Mouse (Mus musculus) neural tube, postnatal 0 days (tissue): Measurements from ENCODE around the gene E4f1. TPM values are rescaled to one million over a fixed set of nuclear protein-coding genes. Genes with fewer than 3 reads are reported as not detected.

Source experiments
- polyA plus RNA-seq: library from polyadenylated mRNA; unstranded; fragments of >200 nt; fragmentation: Nextera tagmentation; extraction: Ambion mirVana; gene quantifications from 2 replicates; pipeline ENCODE4 v1.2.1, GENCODE M21; 2015

Gene E4f1
- polyA plus RNA-seq = 33.1 and 43.4 TPM in 2 replicates

GRCm38 (mm10) chr17:24469910-24470602, at the start of gene E4f1, which contains the start of gene Pgp:
Gene E4f1 (minus strand): TSS chr17:24470313.
Gene Pgp (plus strand): TSS chr17:24470392.

GRCm38 (mm10) chr17:24488186-24488661, 18.1 kb upstream of the E4f1 start, which contains the start of gene Caskin1:
Gene Caskin1 (plus strand): TSS chr17:24488601.

GRCm38 (mm10) chr17:24478663-24479380, 8.7 kb upstream of the E4f1 start, which contains the start of gene Mlst8:
Gene Mlst8 (minus strand): TSS chr17:24479078.

GRCm38 (mm10) chr17:24473612-24474275, 3.6 kb upstream of the E4f1 start, which contains the start of gene Bricd5:
Gene Bricd5 (plus strand): TSS chr17:24473884.

DNA sequence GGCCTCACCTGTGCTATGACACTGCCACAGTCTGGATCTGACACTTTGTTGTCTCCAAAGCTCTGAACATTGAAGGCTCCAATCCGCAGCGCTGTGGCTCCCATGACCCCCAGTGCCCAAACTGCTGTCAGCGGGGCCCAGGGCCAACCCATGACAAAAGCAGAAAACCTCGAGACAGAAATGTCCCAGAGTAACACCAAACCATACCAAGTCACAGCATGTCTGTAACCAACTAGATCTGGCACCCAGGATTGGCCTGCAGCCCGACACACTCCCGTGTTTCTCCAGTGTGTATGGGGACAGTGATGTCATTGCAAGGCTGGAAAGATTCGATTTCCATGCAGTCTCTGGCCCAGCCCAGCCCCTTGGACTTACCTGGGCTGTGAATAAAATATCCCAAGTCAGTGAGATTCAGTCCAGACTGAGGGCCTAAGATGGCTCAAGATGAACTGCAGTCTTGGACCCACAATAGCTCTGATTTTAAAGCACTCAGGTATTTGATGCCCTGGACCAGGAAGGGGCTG, 27.4 kb downstream of the E4f1 start, which contains the start of gene Dnase1l2:
TSS of gene Dnase1l2 (minus strand) at position 474 of the 524 bp plus-strand sequence.

GRCm38 (mm10) chr17:24426471-24427169, 43.5 kb downstream of the E4f1 start, which contains the start of gene Eci1:
Gene Eci1 (plus strand): TSS chr17:24426641.

DNA sequence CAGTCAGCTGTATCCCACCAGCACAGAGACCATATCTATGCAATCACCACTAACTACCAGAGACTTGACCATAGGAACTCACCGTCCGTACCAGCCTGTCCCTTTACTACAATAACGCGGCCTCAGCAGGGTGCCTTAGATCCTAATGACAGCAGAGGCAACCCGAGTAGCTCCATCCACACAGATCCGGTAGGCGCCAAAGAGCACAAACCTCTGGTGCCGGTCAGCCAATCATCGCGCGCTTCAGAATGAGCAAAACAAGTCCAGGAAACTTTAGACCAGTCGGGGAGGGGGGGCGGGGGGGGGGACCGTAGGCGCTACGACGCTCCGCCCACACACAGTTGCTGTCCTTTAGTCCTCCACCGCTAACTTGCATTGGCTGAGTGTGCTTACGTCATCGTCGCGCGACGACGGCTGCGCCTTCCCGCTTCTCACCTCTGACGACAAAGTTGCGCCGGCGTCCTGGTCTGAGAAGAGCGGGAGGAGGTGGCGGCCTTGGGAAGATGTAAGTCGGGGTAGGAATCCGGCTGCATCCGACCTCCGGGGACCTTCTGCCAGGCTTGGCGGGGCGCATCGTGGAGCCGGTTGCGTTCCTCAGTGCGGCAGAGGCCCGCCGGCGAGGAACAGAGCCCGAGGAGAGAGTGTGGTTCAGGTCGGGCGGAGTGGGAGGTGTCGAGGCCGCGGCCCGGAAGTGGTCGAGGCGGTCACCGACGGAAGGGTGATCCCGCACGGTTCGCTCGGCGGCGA, 55.7 kb downstream of the E4f1 start, which contains the start of gene Rnps1:
TSS of gene Rnps1 (plus strand) at position 336 of the 747 bp plus-strand sequence.

Other genes with a start within 250 kb of the E4f1 start
- gene Tedc2, start 249.5 kb downstream of the E4f1 start, polyA plus RNA-seq = 9.1 and 9.7 TPM in 2 replicates
- 5.6 and 8.1 TPM in 2 replicates for gene Ccnf, start 218.8 kb downstream of the E4f1 start, polyA plus RNA-seq
- gene Abca17, start 119.2 kb downstream of the E4f1 start, polyA plus RNA-seq = 1.4 and 1.8 TPM in 2 replicates
- 28.5 and 29.8 TPM in 2 replicates for gene Abca3, start 118.4 kb downstream of the E4f1 start, polyA plus RNA-seq
- 224 and 246 TPM in 2 replicates for gene Rnps1, start 55.7 kb downstream of the E4f1 start, polyA plus RNA-seq
- gene Eci1, start 43.7 kb downstream of the E4f1 start, polyA plus RNA-seq = 67.5 and 76.3 TPM in 2 replicates
- 2.2 and 2.7 TPM in 2 replicates for gene Dnase1l2, start 27.2 kb downstream of the E4f1 start, polyA plus RNA-seq
- 108 and 113 TPM in 2 replicates for gene Pgp, start 79 bp upstream of the E4f1 start, polyA plus RNA-seq
- 2.1 and 3.0 TPM in 2 replicates for gene Bricd5, start 3.6 kb upstream of the E4f1 start, polyA plus RNA-seq
- 24.4 and 25.9 TPM in 2 replicates for gene Mlst8, start 8.8 kb upstream of the E4f1 start, polyA plus RNA-seq
- 62.8 and 68.5 TPM in 2 replicates for gene Caskin1, start 18.3 kb upstream of the E4f1 start, polyA plus RNA-seq
- gene Traf7, start 57.6 kb upstream of the E4f1 start, polyA plus RNA-seq = 50.6 and 60.2 TPM in 2 replicates
- gene Rab26, start 63.9 kb upstream of the E4f1 start, polyA plus RNA-seq = 12.8 and 13.8 TPM in 2 replicates
- gene Pkd1, start 79.5 kb upstream of the E4f1 start, polyA plus RNA-seq = 23.6 and 24.9 TPM in 2 replicates
- gene Tsc2, start 162.3 kb upstream of the E4f1 start, polyA plus RNA-seq = 45.5 and 59.7 TPM in 2 replicates
- gene Nthl1, start 162.4 kb upstream of the E4f1 start, polyA plus RNA-seq = 6.5 and 6.9 TPM in 2 replicates
- gene Slc9a3r2, start 180.0 kb upstream of the E4f1 start, polyA plus RNA-seq = 82.2 and 84.4 TPM in 2 replicates
- 0.93 and 1.2 TPM in 2 replicates for gene Npw, start 188.1 kb upstream of the E4f1 start, polyA plus RNA-seq
- gene Zfp598, start 199.4 kb upstream of the E4f1 start, polyA plus RNA-seq = 13.9 and 18.2 TPM in 2 replicates
- gene Syngr3, start 219.6 kb upstream of the E4f1 start, polyA plus RNA-seq = 269 and 290 TPM in 2 replicates
- gene Gfer, start 225.8 kb upstream of the E4f1 start, polyA plus RNA-seq = 38.1 and 38.9 TPM in 2 replicates
- 1.7 and 2.3 TPM in 2 replicates for gene Noxo1, start 225.9 kb upstream of the E4f1 start, polyA plus RNA-seq
- 43.3 and 47.7 TPM in 2 replicates for gene Tbl3, start 237.3 kb upstream of the E4f1 start, polyA plus RNA-seq
- not detected in 2 replicates for gene Rnf151, start 247.8 kb upstream of the E4f1 start, polyA plus RNA-seq
- 836 and 837 TPM in 2 replicates for gene Rps2, start 247.8 kb upstream of the E4f1 start, polyA plus RNA-seq